Mouse (Mus musculus) liver, embryonic 14.5 days (tissue): ENCODE data around the gene Casp4.

Source experiments
- CTCF ChIP-seq: IDR thresholded peaks from 2 replicates; pipeline ENCODE4 v1.5.1; 2016; ENCODE audit warnings: antibody characterized with exemption, low read depth, control low read depth
- EP300 ChIP-seq: IDR thresholded peaks from 2 replicates; pipeline ENCODE4 v1.6.1; 2016; ENCODE audit warnings: antibody characterized with exemption, low read depth

- TF ChIP-seq CTCF, result no peak
- no peak for TF ChIP-seq EP300
These were observed 23.8 kb downstream of the Casp4 start for GRCm38 (mm10) chr9:5332441-5332840.
